Mouse (Mus musculus): ENCODE data around the gene Tnr. TPM values are rescaled to one million over a fixed set of nuclear protein-coding genes. Genes with fewer than 3 reads are reported as not detected.
"Not testable (repeated sequence)": the region's sequence is repeated elsewhere in the genome, so short reads cannot be mapped to it uniquely, and the experiment has no call there.

Gene Tnr
- polyA plus RNA-seq, 1 experiment from 2014 or later = not detected

GRCm38 (mm10) chr1:159938449-159938848 is 414.9 kb downstream of the Tnr start:
- ATAC-seq (no peak), DNase-seq (no peak)
- Histone ChIP-seq H3K27ac (ENCODE audit: low read depth) (no peak overlapping the region), H3K4me1 (ENCODE audit: insufficient read depth) (no peaks in the 10 kb centered on the region), H3K9me3 (ENCODE audit: low read length) (no peaks in the 10 kb centered on the region), H3K4me3 (ENCODE audit: low read depth, low read length) (no peak overlapping the region), H3K27me3 (ENCODE audit: insufficient read depth, low read length) (no peaks in the 10 kb centered on the region), H3K4me2 (ENCODE audit: low read depth, low read length) (no peak overlapping the region), H3K36me3 (replicated peaks; ENCODE audit: insufficient read depth, low read length) (no peaks in the 10 kb centered on the region), H3K9ac (replicated peaks) (no peak overlapping the region)
- whole genome bisulfite sequencing (ENCODE audit: insufficient replicate concordance) = 85% methylated on average over 2 of the region's 2 CpGs
- TF ChIP-seq CTCF (IDR thresholded peaks at IDR 0.05; ENCODE audit: low read depth) (no peak), EP300 (IDR thresholded peaks at IDR 0.05; ENCODE audit: low read depth) (no peak)

- Histone ChIP-seq H3K4me1 (ENCODE audit: insufficient read depth) (no peaks in the 10 kb centered on the region), H3K4me3 (ENCODE audit: low read depth, low read length) (no peak overlapping the region), H3K9ac (replicated peaks) (no peak overlapping the region), H3K36me3 (replicated peaks; ENCODE audit: insufficient read depth, low read length) (no peaks in the 10 kb centered on the region), H3K27ac (ENCODE audit: low read depth) (no peak overlapping the region), H3K4me2 (ENCODE audit: low read depth, low read length) (no peak overlapping the region), H3K9me3 (ENCODE audit: low read length) (no peaks in the 10 kb centered on the region), H3K27me3 (ENCODE audit: insufficient read depth, low read length) (no peaks in the 10 kb centered on the region)
- TF ChIP-seq CTCF (IDR thresholded peaks at IDR 0.05; ENCODE audit: low read depth) = no peak
- no peak for TF ChIP-seq EP300 (IDR thresholded peaks at IDR 0.05; ENCODE audit: low read depth)
- DNase-seq (no peak), ATAC-seq (no peak)
- 65% methylated on average over 3 of the region's 3 CpGs for WGBS (ENCODE audit: insufficient replicate concordance)
Measured at GRCm38 (mm10) chr1:159939335-159939734, 415.8 kb downstream of the Tnr start.

- no peak for ATAC-seq
- TF ChIP-seq CTCF (IDR thresholded peaks at IDR 0.05; ENCODE audit: low read depth) (no peak), EP300 (IDR thresholded peaks at IDR 0.05; ENCODE audit: low read depth) (no peak)
- Histone ChIP-seq H3K27ac (ENCODE audit: low read depth) (no peak overlapping the region), H3K27me3 (ENCODE audit: insufficient read depth, low read length) (no peaks in the 10 kb centered on the region), H3K4me1 (ENCODE audit: insufficient read depth) (0 out of 2 replicates have a peak, but pooled peaks cover 2% of the 10 kb centered on the region), H3K4me3 (ENCODE audit: low read depth, low read length) (no peak overlapping the region), H3K4me2 (ENCODE audit: low read depth, low read length) (no peak overlapping the region), H3K9ac (replicated peaks) (no peak overlapping the region), H3K36me3 (replicated peaks; ENCODE audit: insufficient read depth, low read length) (no peaks in the 10 kb centered on the region), H3K9me3 (ENCODE audit: low read length) (no peaks in the 10 kb centered on the region)
- WGBS (ENCODE audit: insufficient replicate concordance) = 24% methylated on average over 1 of the region's 1 CpGs
- DNase-seq = no peak
Measured at GRCm38 (mm10) chr1:159953526-159953925, 430.0 kb downstream of the Tnr start.

DNA sequence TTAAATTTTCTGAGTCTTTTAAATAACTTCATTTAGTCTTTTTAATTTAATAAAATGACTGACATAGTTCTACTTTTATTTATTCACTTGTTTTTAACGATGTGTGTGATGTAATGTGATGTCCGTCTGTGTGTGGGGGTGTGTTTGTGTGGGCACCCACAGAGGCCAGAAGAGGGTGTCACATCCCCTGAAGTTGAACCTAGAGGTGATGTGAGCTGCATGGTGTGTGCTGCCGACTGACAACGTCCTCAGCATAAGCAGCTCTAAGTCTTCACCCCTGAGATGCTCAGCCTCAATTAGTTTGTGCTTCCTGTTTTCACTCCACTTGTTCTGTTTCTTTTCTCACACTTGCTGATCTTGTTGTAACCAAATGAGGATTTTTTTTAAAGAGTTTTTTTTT is 439.8 kb downstream of the Tnr start:
- H3K4me2 ChIP-seq (ENCODE audit: low read depth, low read length) = no peak overlapping the region
- no peak overlapping the region for H3K27ac ChIP-seq (ENCODE audit: low read depth)
- no peaks in the 10 kb centered on the region for H3K9me3 ChIP-seq (ENCODE audit: low read length)
- no peak overlapping the region for H3K9ac ChIP-seq (replicated peaks)
- 0 out of 2 replicates have a peak, but pooled peaks cover 3% of the 10 kb centered on the region for H3K4me1 ChIP-seq (ENCODE audit: insufficient read depth)
- no peaks in the 10 kb centered on the region for H3K36me3 ChIP-seq (replicated peaks; ENCODE audit: insufficient read depth, low read length)
- ATAC-seq (no peak), DNase-seq (no peak)
- TF ChIP-seq CTCF (IDR thresholded peaks at IDR 0.05; ENCODE audit: low read depth) (no peak), EP300 (IDR thresholded peaks at IDR 0.05; ENCODE audit: low read depth) (no peak)
- H3K4me3 ChIP-seq (ENCODE audit: low read depth, low read length) = no peak overlapping the region
- WGBS (ENCODE audit: insufficient replicate concordance) = 56% methylated on average over 4 of the region's 4 CpGs
- H3K27me3 ChIP-seq (ENCODE audit: insufficient read depth, low read length) = no peaks in the 10 kb centered on the region

- H3K4me1 ChIP-seq (ENCODE audit: insufficient read depth); ATAC-seq; H3K4me3 ChIP-seq (ENCODE audit: low read depth, low read length); H3K9ac ChIP-seq (replicated peaks); H3K4me2 ChIP-seq (ENCODE audit: low read depth, low read length); H3K27me3 ChIP-seq (ENCODE audit: insufficient read depth, low read length); H3K9me3 ChIP-seq (ENCODE audit: low read length); H3K36me3 ChIP-seq (replicated peaks; ENCODE audit: insufficient read depth, low read length); H3K27ac ChIP-seq (ENCODE audit: low read depth); DNase-seq: not testable (repeated sequence)
Measured at GRCm38 (mm10) chr1:159966286-159966685, 442.7 kb downstream of the Tnr start.

- H3K36me3 ChIP-seq (replicated peaks; ENCODE audit: insufficient read depth, low read length) = no peaks in the 10 kb centered on the region
- TF ChIP-seq EP300 (IDR thresholded peaks at IDR 0.05; ENCODE audit: low read depth) = no peak
- TF ChIP-seq CTCF (IDR thresholded peaks at IDR 0.05; ENCODE audit: low read depth) = no peak
- no peak overlapping the region for H3K4me2 ChIP-seq (ENCODE audit: low read depth, low read length)
- no peak overlapping the region for H3K9ac ChIP-seq (replicated peaks)
- H3K4me1 ChIP-seq (ENCODE audit: insufficient read depth) = 0 out of 2 replicates have a peak, but pooled peaks cover 3% of the 10 kb centered on the region
- no peak overlapping the region for H3K4me3 ChIP-seq (ENCODE audit: low read depth, low read length)
- no peaks in the 10 kb centered on the region for H3K27me3 ChIP-seq (ENCODE audit: insufficient read depth, low read length)
- DNase-seq (no peak), ATAC-seq (no peak)
- no peak overlapping the region for H3K27ac ChIP-seq (ENCODE audit: low read depth)
- H3K9me3 ChIP-seq (ENCODE audit: low read length) = no peaks in the 10 kb centered on the region
Measured at GRCm38 (mm10) chr1:159968395-159968794, 444.8 kb downstream of the Tnr start.

GRCm38 (mm10) chr1:159977786-159978185 is 454.2 kb downstream of the Tnr start:
- ATAC-seq (no peak), DNase-seq (no peak)
- Histone ChIP-seq H3K36me3 (replicated peaks; ENCODE audit: insufficient read depth, low read length) (no peaks in the 10 kb centered on the region), H3K9me3 (ENCODE audit: low read length) (no peaks in the 10 kb centered on the region), H3K9ac (replicated peaks) (no peak overlapping the region), H3K27ac (ENCODE audit: low read depth) (no peak overlapping the region), H3K4me3 (ENCODE audit: low read depth, low read length) (no peak overlapping the region), H3K4me1 (ENCODE audit: insufficient read depth) (no peaks in the 10 kb centered on the region), H3K27me3 (ENCODE audit: insufficient read depth, low read length) (no peaks in the 10 kb centered on the region), H3K4me2 (ENCODE audit: low read depth, low read length) (no peak overlapping the region)
- TF ChIP-seq EP300 (IDR thresholded peaks at IDR 0.05; ENCODE audit: low read depth) (no peak), CTCF (IDR thresholded peaks at IDR 0.05; ENCODE audit: low read depth) (no peak)
- WGBS (ENCODE audit: insufficient replicate concordance) = 49% methylated on average over 2 of the region's 2 CpGs
